Mouse (Mus musculus) brain, embryonic 18.5 days (tissue): ENCODE measurements at regions not wholly inside any gene's neighbourhood (a gene's known extent, or its start where the extent isn't known, plus 50 kb on each side); places are given as distances from the start of the nearest gene placed in this dataset.
"Not testable (repeated sequence)": the region's sequence is repeated elsewhere in the genome, so short reads cannot be mapped to it uniquely, and the experiment has no call there.

Source experiments
- DNase-seq: peaks from one replicate; pipeline ENCODE4 v3.0.0-alpha.2; 2012; ENCODE audit warnings: low read depth, low spot score

GRCm38 (mm10) chr13:97396899-97397640 lies 156.2 kb downstream of the Enc1 start:
- DNase-seq: no peak

DNA sequence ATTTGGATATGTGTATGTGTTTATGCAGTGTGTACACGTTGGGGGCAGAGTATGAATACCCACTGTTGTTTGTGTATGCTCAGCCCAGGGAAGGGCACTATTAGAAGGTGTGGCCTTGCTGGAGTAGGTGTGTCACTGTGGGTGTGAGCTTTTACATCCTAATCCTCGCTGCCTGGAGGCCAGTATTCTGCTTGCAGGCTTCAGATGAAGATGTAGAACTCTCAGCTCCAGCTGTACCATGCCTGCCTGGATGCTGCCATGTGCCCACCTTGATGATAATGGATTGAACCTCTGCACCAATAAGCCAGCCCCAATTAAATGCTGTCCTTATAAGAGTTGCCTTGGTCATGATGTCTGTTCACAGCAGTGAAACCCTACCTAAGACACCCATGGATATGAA lies 155.4 kb downstream of the Enc1 start:
- not testable (repeated sequence) for DNase-seq

DNA sequence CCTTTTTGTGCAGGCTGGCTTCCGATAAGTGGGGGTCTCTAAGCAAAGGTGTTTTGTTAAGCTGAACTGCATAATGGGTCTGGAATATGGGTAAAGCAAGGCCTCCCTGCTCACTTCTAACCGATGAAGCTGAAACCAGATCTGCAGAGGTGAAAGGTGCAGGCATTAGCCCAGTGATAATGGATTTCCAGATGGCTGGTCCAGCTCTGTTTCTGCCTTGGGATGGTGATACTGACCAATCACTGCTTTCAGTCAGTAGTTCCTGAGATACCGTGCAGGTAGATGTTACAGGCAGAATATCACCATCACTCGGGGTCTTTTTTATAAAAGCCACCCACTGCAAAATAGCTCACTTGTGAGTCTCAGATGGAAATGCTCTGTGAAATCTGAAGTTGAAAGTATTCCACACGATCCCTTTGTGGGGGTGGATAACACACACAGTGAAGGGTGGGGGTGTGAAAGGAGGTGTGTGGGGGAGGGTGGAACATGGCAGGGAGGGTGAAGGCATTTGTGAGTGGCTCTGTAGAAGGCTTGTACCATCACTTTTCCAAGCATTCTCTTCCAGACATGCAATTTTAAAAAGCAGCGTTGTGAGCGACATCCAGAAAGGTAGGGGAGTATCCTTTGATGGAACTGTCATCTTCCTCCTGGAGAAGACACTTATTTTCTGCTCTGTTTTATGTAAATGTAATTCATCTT lies 154.0 kb downstream of the Enc1 start:
- no peak for DNase-seq

- no peak for DNase-seq
These were observed 153.2 kb downstream of the Enc1 start for GRCm38 (mm10) chr13:97394071-97394470.

GRCm38 (mm10) chr13:97393456-97393855 lies 152.6 kb downstream of the Enc1 start:
- DNase-seq: no peak

GRCm38 (mm10) chr13:97390449-97390930 lies 149.6 kb downstream of the Enc1 start:
- peak; percentile 66 for DNase-seq

GRCm38 (mm10) chr13:97388851-97389479 lies 148.1 kb downstream of the Enc1 start:
- DNase-seq: no peak

GRCm38 (mm10) chr13:97386511-97386910 lies 145.6 kb downstream of the Enc1 start:
- no peak for DNase-seq

- no peak for DNase-seq
These were observed 144.6 kb downstream of the Enc1 start for GRCm38 (mm10) chr13:97385531-97385930.

DNA sequence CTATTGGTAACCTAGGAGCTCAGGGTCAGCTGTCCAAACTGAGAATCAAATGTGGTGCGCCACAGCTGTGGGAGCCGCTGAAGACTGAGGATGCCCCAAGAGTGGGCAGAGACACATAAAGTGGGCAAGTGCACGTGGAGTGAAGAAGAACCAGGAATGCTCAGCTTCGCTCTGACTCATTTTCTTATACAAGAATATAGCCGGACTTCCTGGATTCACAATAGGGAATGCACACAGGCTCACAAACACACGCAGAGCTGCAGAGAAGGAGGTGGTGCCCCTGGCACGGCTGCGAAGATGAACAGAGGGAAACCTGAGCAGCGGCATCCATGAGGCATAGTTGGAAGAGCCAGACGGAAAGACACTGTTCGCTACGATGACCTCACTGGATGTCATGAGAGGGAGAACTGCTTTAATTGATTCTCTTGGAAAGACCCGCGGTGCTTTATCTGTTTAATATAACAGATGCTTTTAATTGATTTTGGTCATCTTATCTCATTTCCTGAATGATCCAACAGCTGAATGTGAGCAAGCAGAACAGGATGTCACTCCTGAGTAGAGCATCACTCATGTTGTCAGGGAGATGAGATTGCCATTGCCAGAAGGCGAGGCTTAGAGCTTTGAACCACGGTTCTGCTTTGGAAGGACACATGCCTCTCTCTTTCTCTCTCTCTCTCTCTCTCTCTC lies 143.3 kb downstream of the Enc1 start:
- DNase-seq: no peak

- no peak for DNase-seq
These were observed 142.4 kb downstream of the Enc1 start for GRCm38 (mm10) chr13:97383351-97383750.

DNA sequence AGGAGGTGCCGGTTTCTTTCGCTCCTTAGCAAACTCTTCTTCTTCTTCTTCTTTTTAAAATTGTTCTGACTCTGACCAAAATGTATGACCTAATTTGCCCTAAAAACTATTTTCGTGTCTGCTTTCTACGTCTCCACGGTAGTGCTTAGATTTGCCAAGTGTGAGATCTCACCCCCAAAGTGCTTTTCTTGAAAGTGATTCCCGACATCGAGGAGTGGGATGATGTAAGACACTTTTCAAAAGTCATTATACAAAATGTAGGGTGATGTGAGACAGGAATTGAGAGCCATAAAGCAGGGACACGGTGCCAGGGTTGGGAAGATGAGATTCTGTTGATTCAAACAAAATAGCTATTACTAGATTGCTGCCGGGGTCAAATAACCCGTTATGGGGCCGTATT lies 139.5 kb downstream of the Enc1 start:
- no peak for DNase-seq

DNA sequence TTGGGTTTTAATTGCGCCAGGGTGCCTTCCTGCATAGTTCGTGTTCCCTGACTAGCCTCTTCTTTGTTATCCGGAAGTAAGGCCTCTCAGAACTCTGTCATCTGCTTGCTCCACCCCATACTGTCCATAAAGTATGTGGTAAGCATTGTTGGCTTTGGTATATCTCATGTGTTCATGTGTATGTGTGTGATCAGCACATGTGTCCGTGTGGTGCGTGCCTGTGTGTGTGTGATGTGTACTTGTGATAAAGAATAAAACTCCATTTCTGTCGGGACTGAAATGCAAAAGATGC lies 135.3 kb downstream of the Enc1 start:
- DNase-seq: no peak

DNA sequence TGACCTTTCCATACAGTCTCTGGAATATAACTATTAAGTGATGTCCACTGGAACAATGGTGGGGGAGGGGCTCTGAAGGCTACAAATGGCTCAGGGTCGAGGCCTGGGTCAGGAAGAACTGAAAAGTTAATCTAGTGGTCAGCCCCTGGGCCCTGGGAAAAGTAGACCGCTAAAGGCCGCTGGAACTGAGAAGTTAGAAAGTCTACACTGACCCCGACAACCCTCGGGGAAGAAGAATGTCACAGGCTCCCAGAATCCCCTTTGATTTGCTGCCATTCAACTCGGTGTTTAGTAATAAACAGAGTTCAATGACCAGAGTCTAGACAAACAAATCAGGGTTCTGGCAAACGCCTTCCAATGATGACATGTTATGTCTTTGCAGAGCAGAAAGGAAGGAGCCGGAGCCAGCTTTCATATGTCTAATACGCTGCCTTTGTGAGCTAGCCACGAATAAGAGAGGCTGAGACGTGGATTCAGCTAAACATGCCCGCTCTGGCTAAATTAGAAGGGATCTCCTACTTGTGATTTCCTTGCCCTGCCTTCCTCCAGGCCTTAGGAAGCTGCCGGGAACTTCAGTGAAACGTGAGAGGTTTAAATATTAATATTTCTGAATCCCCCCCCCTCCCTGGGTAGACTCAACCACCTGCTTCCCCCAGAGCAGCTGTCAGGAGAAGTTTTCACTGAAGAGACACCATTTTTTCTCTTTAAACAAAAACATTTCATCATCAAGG lies 134.8 kb downstream of the Enc1 start:
- no peak for DNase-seq

GRCm38 (mm10) chr13:97372348-97372747 lies 131.4 kb downstream of the Enc1 start:
- DNase-seq: no peak

DNA sequence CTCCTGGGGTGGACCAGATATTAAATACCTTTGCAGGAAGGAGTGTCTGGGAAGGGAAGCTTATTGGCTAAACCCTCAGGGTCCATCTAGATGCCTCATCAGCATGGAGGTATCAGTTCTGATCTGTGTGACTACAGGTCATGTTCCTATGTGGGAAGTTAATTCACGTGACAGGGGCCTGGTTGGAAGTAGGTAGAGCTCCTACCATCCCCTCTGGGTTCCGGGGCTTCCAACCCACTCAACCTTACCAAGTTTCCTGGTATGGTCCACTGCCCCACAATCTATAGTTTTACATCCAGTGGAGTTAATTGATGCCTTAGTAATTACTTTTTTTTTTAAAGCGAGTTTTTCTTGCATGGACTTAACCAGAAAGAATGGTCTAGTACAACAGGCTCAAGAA lies 130.3 kb downstream of the Enc1 start:
- no peak for DNase-seq

GRCm38 (mm10) chr13:97366723-97367122 lies 125.8 kb downstream of the Enc1 start:
- no peak for DNase-seq

DNA sequence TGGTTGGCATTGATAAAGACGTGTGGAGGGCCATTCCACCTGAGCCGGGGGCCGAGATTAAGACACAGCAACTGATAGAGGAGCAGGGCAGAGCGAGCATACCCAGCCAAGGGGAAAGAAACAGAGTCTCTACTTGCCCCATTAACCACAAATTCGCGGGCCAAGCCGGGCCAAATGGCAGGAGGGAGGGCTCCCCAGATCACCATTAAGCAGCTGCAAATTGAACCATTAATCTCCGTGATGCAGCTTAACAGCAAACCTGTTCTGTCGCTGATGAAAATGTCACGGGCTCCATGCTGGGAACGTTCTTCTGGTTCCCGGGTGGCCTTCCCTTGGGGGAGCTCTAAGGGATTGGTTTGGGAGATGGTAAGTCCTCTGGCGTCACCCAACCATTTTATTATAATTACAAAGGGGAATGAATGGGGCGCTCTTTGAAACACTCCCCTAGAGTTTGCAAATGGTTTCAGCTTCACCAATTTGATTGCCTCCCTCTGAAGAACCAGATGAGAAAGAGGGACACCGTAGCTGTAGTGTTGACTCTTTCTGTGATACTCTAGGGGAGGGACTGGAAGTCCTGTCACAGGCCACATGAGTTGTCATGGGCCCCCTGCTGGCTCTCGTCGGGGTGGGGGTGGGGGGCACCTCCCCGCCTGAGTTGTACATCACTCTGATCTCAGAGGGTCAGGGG lies 124.8 kb downstream of the Enc1 start:
- no peak for DNase-seq

GRCm38 (mm10) chr13:97365004-97365403 lies 124.1 kb downstream of the Enc1 start:
- no peak for DNase-seq

- no peak for DNase-seq
These were observed 122.9 kb downstream of the Enc1 start for GRCm38 (mm10) chr13:97363765-97364164.

- DNase-seq: no peak
These were observed 122.3 kb downstream of the Enc1 start for GRCm38 (mm10) chr13:97363214-97363613.
